Mouse (Mus musculus) gastrocnemius, postnatal 14 days (tissue): ENCODE measurements around the gene Ksr1. TPM values are rescaled to one million over a fixed set of nuclear protein-coding genes. Genes with fewer than 3 reads are reported as not detected.
"Not testable (repeated sequence)": the region's sequence is repeated elsewhere in the genome, so short reads cannot be mapped to it uniquely, and the experiment has no call there.

Source experiments
- DNase-seq: peaks from one replicate; pipeline ENCODE4 v3.0.0; 2021; ENCODE audit warnings: mixed read lengths
- intact Hi-C: fragments of 180-260 bp; cut with DNase I; formaldehyde crosslinking; loops from one replicate; pipeline ENCODE4 v1.15.1; 2025; ENCODE audit warnings: low total_unique reads
- total RNA-seq, 2 experiments: library from RNA; stranded (reverse); gene quantifications; 2 replicates each; pipeline ENCODE4 v1.2.3; 2021

The Ksr1 gene
- total RNA-seq, 2 experiments from 2014 or later: 62.2 to 73.3 TPM

DNA sequence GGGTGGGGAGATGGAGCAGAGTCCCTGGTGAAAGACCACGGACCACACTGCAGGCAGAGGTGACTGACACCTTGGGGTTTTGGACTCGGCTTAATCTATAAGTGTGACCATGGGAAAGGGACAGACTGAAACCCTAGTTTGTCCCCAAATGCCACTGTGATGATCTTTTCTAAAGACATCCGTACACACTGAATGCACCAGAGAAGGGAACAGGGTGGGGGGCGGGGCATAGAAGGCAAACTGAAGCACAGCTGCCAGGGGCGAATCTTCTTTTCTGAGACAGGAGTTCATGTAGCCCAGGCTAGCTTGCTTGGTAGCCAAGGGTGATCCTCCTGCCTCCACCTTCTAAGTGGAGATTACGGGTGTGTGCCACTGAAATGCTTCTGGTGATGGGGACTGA lies 122.5 kb downstream of the Ksr1 start:
- DNase-seq: no peak
- intact Hi-C loops: no loop called here

DNA sequence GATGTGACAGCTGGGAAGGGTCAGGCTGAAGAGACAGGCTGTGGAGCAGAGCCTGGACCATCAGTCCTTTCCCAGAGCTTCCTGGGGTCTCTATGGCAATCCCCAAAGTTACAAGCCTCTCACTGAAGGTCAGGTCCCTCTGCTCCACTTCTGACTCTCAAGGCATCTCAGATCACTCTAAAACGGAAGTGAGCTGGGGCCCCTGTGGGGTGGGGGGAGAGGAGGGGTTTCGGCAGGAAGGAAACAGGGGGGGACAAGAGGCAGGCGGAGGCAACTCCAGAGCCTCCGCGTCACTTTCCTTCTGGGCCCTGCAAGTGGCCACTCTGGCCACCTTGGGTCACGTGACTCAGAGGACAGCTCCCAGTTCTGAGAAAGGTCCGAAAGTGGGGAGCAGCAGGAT lies 122.9 kb downstream of the Ksr1 start:
- no peak for DNase-seq

DNA sequence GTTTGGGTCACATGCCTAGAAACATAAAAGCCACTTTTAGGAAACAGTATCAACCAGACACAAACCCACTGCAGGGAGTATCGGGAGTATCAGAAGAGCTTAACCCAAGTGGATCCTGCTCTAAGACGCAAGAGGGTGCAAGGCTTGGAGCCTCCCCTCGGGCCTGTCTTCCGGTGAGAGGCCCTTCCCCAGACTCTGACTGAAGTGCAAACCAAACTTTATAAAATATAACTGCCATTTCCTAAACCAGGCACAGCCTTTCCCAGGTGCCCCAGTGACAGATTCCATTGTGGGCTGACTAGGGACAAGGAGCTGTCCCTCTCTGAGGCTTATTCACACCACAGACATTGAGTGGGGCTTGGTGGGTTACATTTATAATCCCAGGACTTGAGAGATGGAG lies 123.4 kb downstream of the Ksr1 start:
- DNase-seq: no peak
- intact Hi-C loops: no loop called here

More for the DNA sequence above, 122.9 kb downstream of the Ksr1 start:
- intact Hi-C loops: no loop called here

DNA sequence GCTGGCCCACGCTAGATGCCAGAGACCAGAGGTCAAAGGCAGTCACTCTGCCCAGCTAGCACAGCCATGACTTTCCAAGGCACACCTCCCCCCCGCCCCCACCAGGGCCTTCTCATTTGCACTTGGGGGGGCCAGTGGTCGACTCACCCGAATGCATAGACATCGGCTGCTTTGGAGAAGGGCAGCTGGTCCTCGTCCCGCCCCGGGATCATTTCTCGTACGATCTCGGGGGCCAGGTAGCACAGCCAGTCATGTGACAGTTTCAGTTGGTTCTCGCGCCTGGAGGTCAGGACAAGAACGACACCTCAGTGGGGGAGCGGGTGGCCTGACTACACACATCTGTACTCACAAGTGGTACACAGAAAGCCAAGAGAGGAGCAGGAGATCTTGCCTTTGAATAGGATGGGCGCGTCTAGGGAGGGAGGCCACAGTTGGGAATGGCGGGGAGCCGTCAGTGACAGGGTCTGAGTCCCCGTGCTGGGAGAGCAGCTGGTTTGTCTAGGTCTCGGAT lies 125.6 kb downstream of the Ksr1 start:
- intact Hi-C loops: no loop called here
- DNase-seq: no peak

DNA sequence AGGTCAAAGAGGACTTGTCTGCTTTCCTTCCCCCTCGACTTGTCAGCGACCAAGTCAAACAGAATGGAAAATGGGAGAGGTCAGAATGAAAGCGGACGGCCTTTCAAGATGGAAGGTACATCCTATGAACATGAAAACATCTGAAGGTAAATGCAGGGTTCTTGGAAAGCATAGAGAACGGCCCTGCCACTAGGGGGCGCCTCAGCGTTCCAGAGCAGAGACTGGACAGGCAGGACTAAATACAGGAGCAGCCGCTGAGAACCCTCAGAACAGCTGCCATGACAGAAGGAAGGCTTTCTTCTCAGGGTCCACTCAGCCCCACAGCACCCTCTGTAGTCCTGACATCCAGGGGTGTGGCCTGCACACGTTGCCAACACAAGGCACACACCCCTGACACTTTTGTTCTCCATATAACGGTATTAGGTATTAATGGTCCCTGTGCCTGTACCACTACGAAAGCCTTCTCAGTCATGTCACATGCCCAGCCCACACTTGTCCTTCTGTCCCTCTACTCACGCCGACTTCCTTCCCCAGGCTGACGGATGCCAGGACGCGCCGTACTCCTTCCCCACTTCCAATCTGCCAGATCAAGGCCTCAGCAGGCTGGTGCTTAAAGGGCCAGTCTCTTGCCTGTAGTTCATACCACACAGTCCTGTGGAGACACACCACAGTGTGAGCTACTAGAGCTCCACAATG lies 126.2 kb downstream of the Ksr1 start:
- intact Hi-C loops: loop anchor here (5.0 kb wide), 1 partner anchor 53 kb away; no protein-coding TSS in a partner anchor
- peak; percentile 57 for DNase-seq

DNA sequence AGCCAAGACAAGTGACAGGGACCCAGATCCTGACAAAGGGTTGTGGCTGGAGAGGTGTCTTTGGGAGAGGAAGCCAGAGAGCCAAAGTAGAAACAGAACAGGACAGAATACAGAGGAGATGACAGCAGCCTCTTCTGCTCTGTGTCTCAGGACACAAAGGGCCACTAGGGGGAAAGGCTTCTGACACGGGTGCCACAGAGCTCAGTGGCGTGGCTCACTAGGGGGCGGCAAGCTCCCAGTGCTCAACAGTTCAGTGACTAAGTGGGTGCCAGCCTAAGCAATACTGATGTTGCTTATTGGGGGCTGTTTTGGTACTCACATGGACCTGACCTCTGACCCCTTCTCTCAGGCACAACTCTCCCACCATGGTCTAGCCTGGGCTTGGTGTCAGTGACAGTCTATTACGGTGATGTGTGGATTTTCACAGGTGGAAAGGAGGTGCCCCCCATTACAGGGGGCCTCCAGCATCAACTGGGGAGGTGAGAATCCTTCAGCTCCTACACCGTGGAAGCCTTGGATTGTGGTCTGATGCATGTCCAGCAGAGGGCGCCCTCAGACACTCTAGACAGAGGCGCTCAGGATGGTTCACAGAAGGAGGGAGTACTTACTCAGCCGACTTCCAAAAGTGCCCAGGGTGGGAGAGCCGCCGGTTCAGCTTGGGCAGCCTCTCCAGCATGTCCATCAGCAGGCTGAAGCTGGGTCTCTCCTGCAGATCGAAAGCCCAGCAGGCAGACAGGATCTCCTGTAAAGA lies 127.1 kb downstream of the Ksr1 start:
- DNase-seq: peak; percentile 72
- intact Hi-C loops: loop anchor here (5.0 kb wide), 1 partner anchor 52 kb away; no protein-coding TSS in a partner anchor

DNA sequence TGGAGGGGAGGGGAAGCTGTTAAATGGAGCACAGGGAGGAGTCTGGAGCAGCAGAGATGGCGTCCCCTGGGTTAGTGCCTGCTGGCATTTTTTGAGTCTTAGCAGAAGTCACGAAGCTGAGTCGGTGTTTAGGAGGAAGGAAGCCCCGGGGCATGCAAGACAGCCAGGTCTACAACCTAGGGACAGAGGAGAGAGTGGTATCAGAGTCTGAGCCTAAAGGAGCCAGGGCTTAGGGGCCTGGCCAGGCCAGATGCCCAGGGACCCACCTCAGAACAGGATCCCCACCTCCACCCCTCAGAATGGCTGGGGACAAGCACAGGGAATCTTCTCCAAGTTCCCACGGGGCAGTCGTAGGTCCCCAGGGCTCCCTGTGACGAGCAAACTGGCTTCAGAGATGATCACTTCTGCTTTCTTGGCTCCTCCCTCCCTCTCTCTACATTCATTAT lies 129.0 kb downstream of the Ksr1 start:
- intact Hi-C loops: loop anchor here (5.0 kb wide), 1 partner anchor 50 kb away; no protein-coding TSS in a partner anchor
- DNase-seq: no peak

DNA sequence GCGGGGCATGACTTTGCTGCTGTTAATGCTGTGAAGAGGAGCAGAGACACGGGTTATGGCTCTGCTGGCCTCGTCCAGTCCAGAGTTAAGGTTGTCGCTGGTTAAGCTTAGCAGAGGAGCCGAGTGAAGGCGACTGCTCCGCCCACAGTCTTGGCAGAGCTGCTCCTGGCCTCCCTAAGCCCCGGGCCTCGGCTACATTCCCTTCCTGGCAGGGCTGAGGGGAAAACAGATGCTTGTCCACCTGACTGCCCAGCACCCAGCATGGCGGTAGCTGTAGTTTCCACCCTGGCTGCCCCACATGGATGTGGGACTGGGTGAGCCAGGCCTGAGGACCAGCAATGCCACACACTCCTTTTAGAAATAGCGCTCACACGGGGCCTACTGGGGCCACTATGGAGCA lies 130.0 kb downstream of the Ksr1 start:
- peak; percentile 73 for DNase-seq
- intact Hi-C loops: loop anchor here (5.0 kb wide), 1 partner anchor 49 kb away; no protein-coding TSS in a partner anchor

DNA sequence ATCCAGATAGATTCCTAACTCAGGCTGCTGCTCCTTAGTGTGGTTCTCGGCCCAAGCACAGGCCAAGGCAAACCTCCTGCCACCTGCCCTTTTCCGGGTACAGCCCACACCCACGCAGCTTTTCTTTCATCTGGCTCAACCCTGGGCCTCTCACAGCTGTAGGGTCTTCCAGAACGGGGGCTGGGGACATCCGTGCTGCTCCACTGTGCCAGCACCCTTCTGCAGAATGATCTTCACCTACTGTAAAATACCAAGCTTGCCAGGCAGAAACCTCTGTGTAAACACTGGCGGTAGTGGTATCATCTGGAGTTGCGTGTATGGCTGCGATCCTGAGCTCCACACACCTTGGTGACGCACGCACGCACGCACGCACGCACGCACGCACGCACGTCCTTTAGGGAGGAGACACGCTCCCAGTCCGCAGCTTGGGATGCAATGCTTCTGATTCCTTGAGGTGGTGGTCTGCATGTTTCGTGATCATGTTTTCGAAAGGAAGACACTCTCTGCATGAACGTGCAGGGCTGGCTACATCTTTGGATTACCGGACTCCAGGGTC lies 130.5 kb downstream of the Ksr1 start:
- intact Hi-C loops: loop anchor here (5.0 kb wide), 1 partner anchor 48 kb away; no protein-coding TSS in a partner anchor
- no peak for DNase-seq

DNA sequence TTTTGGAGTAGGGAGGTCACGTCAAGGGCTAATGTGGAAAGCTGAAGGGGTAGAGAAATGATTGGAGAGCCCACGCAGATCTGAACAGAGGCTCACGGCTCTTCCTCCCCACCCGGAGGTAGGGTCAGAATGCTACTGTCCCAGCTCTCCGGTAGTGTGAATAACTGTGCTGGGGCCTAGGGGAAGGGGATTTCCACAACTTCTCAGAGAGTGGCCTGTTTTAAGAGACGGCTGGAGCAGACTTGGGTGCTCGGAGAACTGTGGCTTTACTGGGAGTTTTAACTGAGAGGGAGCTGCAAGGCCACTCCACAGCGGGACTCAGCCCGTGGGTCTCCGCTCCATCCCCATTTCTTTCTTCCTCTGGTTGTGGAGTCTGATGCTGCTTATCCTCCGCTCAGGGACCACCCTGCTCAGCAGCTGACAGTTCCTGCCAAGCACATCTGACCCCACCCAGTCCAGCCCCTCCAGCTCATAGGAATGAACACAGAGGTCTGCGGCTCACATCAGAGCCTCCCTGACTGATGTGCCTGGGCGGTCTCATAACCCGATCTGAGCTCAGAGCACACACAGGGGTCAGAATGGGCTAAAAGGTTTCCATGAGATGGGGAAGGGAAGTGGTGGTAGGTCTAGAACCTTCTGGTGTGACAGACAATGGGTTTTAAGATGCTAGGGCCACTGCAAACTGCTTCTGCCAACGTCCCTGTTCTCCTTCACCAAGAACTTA lies 131.4 kb downstream of the Ksr1 start:
- no peak for DNase-seq
- intact Hi-C loops: loop anchor here (5.0 kb wide), 1 partner anchor 47 kb away; no protein-coding TSS in a partner anchor

DNA sequence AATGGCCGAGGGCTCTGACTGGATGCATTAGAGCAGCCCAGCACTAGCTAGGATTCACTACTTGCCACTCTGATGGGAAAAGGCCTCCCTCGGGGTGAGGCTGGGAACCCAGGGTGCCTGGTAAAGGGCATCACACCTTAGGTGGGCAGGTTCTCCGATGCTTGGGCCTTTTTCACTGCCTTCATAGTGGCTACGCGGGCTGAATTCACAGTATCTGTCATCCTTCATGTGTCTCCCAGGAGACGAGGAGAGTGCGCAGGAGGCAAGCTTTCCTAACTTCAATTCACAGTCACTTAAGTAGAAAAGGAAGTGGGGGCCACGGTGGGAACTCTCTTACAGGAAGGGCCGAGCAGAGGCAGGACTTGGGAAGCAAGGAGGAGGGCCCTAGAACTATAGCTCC lies 132.4 kb downstream of the Ksr1 start:
- no peak for DNase-seq
- intact Hi-C loops: no loop called here

DNA sequence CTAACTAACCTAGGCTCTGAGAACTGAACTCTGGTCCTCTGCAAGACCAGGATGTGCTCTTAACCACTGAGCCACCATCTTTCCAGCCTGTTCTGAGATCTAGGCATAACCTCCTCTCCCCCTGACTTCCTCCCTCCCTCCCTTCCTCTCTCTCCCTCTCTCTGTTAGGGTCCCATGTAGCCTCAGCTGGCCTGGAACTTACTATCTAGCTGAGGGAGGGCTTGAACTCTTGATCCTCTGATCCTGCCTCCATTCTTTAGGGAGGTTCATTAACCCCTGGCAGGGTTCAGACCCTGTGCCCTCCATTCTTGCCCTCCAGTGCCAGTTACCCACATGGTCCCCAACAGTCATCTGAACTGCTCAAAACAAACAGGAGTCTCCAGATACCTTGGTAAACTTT lies 133.2 kb downstream of the Ksr1 start:
- intact Hi-C loops: no loop called here

DNA sequence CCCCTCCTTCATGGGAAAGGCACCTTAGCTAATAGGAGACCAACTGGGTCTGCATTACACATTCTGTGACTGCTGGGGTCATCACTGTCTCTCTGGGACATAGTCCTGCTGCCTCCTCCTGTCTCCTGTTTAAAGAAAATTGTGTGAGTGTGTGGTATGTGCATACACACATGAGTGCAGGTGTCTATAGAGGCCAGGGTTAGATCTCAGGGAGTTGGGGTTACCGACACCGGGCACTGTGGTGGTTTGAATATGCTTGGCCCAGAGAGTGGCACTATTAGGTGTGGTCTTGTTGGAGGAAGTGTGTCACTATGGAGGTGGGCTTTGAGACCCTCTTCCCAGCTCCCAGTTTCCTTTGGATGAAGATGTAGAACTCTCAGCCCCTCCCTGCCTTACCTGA lies 133.7 kb downstream of the Ksr1 start:
- intact Hi-C loops: no loop called here
- DNase-seq: no peak

More for the DNA sequence above, 133.2 kb downstream of the Ksr1 start:
- DNase-seq: no peak

DNA sequence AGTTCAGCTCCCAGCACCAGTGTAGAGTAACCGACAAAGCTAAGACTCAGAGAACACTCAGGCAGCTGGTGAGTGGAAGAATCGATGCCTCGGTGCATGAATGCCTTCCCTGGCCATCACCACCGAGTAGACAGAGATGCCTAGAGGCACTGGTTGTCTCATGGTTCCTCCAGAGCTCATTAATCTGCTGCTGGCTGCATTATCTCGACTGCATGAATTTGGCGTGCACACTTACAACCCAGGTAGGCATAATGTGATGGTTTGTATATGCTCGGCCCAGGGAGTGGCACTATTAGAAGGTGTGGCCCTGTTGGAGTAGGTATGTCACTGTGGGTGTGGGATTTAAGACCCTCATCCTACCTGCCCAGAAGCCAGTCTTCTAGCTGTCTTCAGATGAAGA lies 137.3 kb downstream of the Ksr1 start:
- intact Hi-C loops: no loop called here
- DNase-seq: no peak

DNA sequence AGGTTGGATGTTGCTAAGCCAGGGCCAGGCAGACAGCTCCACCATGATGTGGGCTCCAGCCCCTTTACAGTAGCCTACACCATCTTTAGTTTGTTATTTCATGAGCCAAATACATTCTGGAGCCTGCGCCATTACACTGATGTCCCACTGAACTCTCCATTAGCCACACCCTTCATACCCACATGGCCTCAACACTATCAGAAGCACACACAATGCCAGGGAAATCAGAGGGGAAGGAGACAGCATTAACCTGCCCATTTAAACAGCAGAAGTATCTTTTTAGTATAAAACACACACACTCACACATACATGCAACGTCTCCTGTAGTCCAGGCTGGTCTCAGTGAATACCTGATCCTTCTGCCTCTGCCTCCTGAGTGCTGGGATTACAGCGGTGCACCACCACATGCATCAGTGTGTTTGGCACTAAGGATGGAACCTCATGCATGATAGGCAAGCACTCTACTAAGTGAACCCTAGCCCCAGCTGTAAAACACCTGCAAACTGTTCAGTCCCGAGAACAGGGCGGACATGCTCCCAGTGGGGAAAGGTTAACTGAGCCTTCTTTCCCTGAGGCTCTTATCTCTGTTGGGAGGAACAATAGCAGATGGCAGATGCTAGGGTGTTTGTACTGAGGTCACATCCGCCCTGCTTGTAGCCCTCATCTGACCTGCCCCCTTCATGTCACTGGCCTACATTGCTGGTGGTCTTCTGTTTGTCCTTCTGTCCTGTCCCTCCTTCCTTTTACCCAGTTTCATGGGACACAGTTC lies 138.0 kb downstream of the Ksr1 start:
- intact Hi-C loops: no loop called here
- no peak for DNase-seq

DNA sequence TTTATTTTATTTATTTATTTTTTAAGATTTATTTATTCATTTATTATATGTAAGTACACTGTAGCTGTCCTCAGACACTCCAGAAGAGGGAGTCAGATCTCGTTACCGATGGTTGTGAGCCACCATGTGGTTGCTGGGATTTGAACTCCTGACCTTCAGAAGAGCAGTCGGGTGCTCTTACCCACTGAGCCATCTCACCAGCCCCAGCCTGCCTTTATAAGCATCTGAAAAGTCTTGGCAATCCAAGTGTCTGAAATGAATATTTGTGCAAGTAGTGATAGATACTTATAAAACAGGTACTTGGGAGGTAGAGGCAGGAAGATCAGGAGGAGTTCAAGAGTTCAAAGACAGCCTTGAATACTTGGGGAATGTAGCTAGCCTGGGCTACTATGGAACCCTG lies 138.9 kb downstream of the Ksr1 start:
- intact Hi-C loops, DNase-seq: not testable (repeated sequence)

DNA sequence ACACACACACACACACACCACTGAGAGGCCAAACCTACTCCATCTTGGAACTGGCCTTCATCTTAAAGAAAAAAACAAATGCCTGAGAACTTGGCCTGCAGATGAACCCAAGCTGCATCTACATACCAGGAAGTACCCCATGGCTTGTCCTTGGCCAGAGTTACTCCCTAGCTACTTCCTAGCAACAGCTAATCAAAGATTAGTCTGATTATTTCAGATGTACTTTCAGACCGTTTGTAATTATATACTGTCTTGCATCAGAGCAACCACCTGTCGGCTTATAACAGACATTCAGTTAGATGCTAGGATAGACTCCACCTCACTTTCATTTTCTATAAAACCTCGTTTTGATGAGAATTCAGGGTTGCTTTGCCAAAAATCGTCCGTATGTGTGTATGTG lies 139.8 kb downstream of the Ksr1 start:
- no peak for DNase-seq
- intact Hi-C loops: no loop called here

DNA sequence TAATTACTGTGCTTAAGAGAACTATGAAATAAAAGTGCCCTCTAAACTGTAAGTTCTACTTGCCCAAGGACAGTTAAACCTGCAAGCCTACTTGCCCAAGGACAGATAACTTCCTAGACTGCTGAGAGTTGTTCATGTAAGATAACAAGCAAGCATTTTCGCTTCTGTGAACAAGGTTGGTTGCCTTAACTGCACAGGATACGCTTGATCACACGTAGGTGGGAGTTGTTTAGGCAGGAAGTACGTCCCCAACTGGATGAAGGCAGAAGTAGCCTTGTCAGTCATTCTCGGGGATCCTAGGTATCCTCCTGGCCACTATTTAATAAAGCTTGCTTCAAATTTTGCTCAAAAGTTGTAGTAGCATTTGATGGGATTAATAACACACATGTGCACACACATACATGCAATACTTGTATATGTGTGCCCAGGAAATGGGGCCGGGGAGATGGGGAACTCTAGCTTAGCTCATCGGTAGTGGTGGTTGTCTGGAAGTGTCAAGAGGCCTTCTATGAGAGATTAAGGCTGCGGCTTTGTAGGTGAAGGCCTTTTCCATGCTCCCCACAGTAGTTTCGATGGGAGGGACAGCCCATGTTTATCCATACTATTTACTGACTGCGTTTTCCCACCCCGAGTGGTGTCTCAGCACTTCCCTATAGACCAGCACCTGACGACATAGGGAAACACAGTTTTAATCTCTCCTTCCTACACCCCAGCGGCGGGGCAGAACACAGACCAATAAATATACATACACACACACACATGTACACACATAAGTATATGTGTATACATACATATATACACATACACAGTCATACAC lies 140.4 kb downstream of the Ksr1 start:
- intact Hi-C loops: no loop called here
- DNase-seq: no peak
